Mouse (Mus musculus): Measurements from ENCODE around the gene Gm8251. TPM values are rescaled to one million over a fixed set of nuclear protein-coding genes. Genes with fewer than 3 reads are reported as not detected.

Gm8251 gene
- polyA plus RNA-seq (2017; shearing (Covaris generic)): 0.15 TPM

GRCm38 (mm10) chr1:44061836-44062235 lies at the start of gene Gm8251:
Gene Gm8251 (minus strand): TSS chr1:44061936.

DNA sequence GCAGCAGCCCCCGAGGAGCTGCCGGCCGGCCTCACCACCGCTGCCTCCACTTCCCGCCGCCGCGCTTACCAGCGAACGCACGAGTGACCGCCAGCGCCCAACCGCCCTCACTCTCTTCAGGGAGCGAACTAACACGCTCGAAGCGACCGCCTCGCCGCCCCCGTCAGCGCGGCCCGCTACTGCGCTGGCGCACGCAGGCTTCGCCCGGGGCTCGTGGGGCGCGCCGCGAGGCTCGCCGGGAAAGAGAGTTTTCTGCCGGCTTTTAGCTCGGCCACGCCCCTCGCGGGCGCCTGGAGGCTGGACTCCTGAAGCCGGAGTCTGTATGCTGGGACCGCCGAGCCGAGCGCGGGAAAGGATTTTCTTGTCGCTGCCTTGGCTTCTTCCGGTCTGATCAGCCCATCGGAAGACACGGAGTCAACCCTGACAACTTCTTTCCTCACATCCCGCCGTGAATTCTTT lies 40.6 kb upstream of the Gm8251 start, which contains the start of gene Tex30:
Tex30 (minus strand) TSS at position 183 of the 459 bp plus-strand sequence.

DNA sequence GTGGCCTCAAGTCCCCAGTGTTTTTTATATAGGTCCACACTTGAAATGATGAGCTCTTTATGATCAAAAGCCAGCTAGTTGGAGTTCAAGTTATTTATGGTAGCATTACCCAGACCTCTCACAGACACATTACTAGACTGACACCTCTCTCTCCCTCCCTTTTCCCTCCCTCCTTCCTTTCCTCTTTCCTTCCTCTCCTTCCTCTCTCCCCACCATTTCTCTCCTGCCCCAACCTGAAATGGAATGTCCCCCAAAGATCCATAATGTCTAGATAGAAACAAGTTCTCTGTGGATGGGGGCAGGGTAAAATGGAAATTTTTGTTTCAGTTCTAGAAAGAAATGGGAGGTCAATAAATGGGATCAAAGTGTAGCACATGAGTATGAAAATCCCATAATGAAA lies 41.8 kb downstream of the Gm8251 start, which contains the start of gene Mettl21c:
Mettl21c (minus strand) TSS at position 101 of the 400 bp plus-strand sequence.

Other genes with a start within 250 kb of the Gm8251 start
- gene Uxs1, start 234.1 kb downstream of the Gm8251 start, polyA plus RNA-seq (2017; shearing (Covaris generic)): 13.7 TPM
- 192 TPM for gene Tpp2, start 128.3 kb downstream of the Gm8251 start, polyA plus RNA-seq (2017; shearing (Covaris generic))
- 1.2 TPM for gene Mettl21c, start 41.9 kb downstream of the Gm8251 start, polyA plus RNA-seq (2017; shearing (Covaris generic))
- gene Tex30, start 40.5 kb upstream of the Gm8251 start, polyA plus RNA-seq (2017; shearing (Covaris generic)): 56.3 TPM
- 17.4 TPM for gene Kdelc1, start 56.9 kb upstream of the Gm8251 start, polyA plus RNA-seq (2017; shearing (Covaris generic))
- 15.0 TPM for gene Bivm, start 57.0 kb upstream of the Gm8251 start, polyA plus RNA-seq (2017; shearing (Covaris generic))
- gene Ercc5, start 85.8 kb upstream of the Gm8251 start, polyA plus RNA-seq (2017; shearing (Covaris generic)): 29.5 TPM
- not detected for gene Mettl21e, start 157.0 kb upstream of the Gm8251 start, polyA plus RNA-seq (2017; shearing (Covaris generic))